Mouse (Mus musculus): ENCODE results near the gene Gcgr.

- TF ChIP-seq POLR2A (IDR thresholded peaks at IDR 0.05; ENCODE audit: insufficient read depth, low read depth, low read length), result no peak
- no peak for TF ChIP-seq CTCF (IDR thresholded peaks at IDR 0.05; ENCODE audit: insufficient read depth, low read depth, low read length)
Observed at GRCm38 (mm10) chr11:120548214-120548613, 17.7 kb downstream of the Gcgr start.

All from olfactory bulb, adult 2 months (tissue).